Mouse (Mus musculus) lung, embryonic 14.5 days (tissue): Measurements from ENCODE around the gene Krtap9-3. TPM values are rescaled to one million over a fixed set of nuclear protein-coding genes. Genes with fewer than 3 reads are reported as not detected.
"Not testable (repeated sequence)": the region's sequence is repeated elsewhere in the genome, so short reads cannot be mapped to it uniquely, and the experiment has no call there.

ENCODE experiments used
- ATAC-seq: fragments of 200-750 bp; cut with Nextera tagmentation; 2 replicates; pipeline ENCODE4 v1.8.0; 2017; ENCODE audit warnings: mild to moderate bottlenecking, moderate TSS enrichment, moderate library complexity; ENCODE audit not compliant: insufficient read depth
- DNase-seq: peaks from one replicate; pipeline ENCODE4 v3.0.0-alpha.2; 2015
- H3K27ac ChIP-seq: fragments of 300-500 bp; sonication (generic); 2 replicates; pipeline ENCODE4 v1.5.1; 2014; ENCODE audit warnings: low read depth, mild to moderate bottlenecking, moderate library complexity
- H3K27me3 ChIP-seq: fragments of 300-500 bp; sonication (generic); 2 replicates; pipeline ENCODE4 v1.6.1; 2014; ENCODE audit warnings: low read length, control low read depth; ENCODE audit not compliant: insufficient read depth
- H3K36me3 ChIP-seq: fragments of 300-500 bp; sonication (generic); 2 replicates; pipeline ENCODE4 v1.6.1; 2014; ENCODE audit warnings: control low read depth; ENCODE audit not compliant: insufficient read depth
- H3K4me1 ChIP-seq: fragments of 300-500 bp; sonication (generic); 2 replicates; pipeline ENCODE4 v1.6.1; 2014; ENCODE audit warnings: antibody characterized with exemption, control low read depth; ENCODE audit not compliant: insufficient read depth
- H3K4me2 ChIP-seq: fragments of 300-500 bp; sonication (generic); 2 replicates; pipeline ENCODE4 v1.6.1; 2014; ENCODE audit warnings: mild to moderate bottlenecking
- H3K4me3 ChIP-seq: fragments of 300-500 bp; sonication (generic); 2 replicates; pipeline ENCODE4 v1.5.1; 2014; ENCODE audit warnings: low read depth, low read length
- H3K9ac ChIP-seq: fragments of 300-500 bp; sonication (generic); 2 replicates; pipeline ENCODE4 v1.6.1; 2014
- H3K9me3 ChIP-seq: fragments of 300-500 bp; sonication (generic); 2 replicates; pipeline ENCODE4 v1.6.1; 2016; ENCODE audit warnings: low read depth, low read length, control low read depth
- CTCF ChIP-seq: IDR thresholded peaks from 2 replicates; pipeline ENCODE4 v1.5.1; 2016; ENCODE audit warnings: antibody characterized with exemption, low read depth
- WGBS: fragments of 180-500 bp; shearing (Covaris S2); extraction: QIAGEN DNeasy Blood & Tissue Kit; methylation state at CpG from one replicate; pipeline ENCODE4 v1.1.7; 2014; 5-methylcytosine and 5-hydroxymethylcytosine counted together
- polyA plus RNA-seq: library from polyadenylated mRNA; unstranded; fragments of >200 nt; fragmentation: Nextera tagmentation; extraction: Ambion mirVana; gene quantifications from 2 replicates; pipeline ENCODE4 v1.2.1, GENCODE M21; 2014

Krtap9-3 gene
- polyA plus RNA-seq, 1 experiment from 2014 or later: not detected

DNA sequence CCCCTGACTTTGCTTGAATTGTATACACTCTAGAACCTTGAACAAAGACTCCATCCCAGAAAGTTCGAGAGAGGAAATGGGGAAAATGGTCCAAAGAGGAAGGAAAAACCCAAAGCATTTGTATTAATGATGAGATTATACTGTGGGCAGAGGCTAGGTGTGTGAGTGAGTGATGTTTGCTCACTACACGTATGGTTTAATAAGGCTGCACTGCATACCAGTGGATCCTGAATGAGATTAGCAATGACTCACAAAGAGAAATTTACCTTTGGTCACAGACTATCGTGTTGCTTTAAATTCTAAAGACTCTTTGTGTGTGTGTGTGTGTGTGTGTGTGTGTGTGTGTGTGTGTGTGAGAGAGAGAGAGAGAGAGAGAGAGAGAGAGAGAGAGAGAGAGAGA is 33.0 kb upstream of the Krtap9-3 start:
- no peaks in the 10 kb centered on the region for H3K4me1 ChIP-seq
- H3K4me3 ChIP-seq: no peak overlapping the region
- H3K4me2 ChIP-seq: no peak overlapping the region
- no peaks in the 10 kb centered on the region for H3K36me3 ChIP-seq
- H3K27ac ChIP-seq: no peak overlapping the region
- WGBS: 44% methylated on average over 3 of the region's 3 CpGs
- ATAC-seq (no peak), DNase-seq (no peak)
- H3K27me3 ChIP-seq: no peaks in the 10 kb centered on the region
- no peaks in the 10 kb centered on the region for H3K9me3 ChIP-seq
- H3K9ac ChIP-seq: no peak overlapping the region
- TF ChIP-seq CTCF: no peak

DNA sequence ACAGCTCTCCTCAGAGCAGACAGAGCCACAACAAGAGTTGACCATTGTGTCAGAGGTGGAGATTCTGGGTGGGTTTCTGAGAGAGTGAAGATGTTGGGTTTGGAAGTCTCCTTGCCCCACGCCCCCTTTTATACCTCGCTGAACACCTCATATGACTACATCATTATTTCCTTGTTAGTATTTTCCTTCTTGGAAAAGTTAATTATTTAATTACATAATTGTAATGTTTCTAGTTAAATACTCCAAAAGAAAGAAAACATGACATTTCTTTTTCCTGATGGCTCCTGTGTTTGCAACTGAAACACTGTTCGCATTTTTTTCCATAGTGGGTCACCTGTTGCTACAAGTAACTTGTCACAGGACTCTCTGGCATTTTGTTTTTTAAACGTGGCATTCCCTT is 30.2 kb upstream of the Krtap9-3 start, which contains the start of gene Krtap4-1:
Gene Krtap4-1 (minus strand): TSS at position 101 of the 400 bp plus-strand sequence.
- H3K36me3 ChIP-seq: no peaks in the 10 kb centered on the region
- no peak for TF ChIP-seq CTCF
- DNase-seq (no peak), ATAC-seq (no peak)
- no peak within 1 kb of the TSS for H3K4me2 ChIP-seq
- no peaks in the 10 kb centered on the region for H3K27me3 ChIP-seq
- WGBS: 77% methylated on average over 4 of the region's 4 CpGs
- H3K4me1 ChIP-seq: no peaks in the 10 kb centered on the region
- H3K4me3 ChIP-seq: no peak within 1 kb of the TSS
- no peaks in the 10 kb centered on the region for H3K9me3 ChIP-seq
- H3K27ac ChIP-seq: no peak within 1 kb of the TSS
- no peak within 1 kb of the TSS for H3K9ac ChIP-seq

DNA sequence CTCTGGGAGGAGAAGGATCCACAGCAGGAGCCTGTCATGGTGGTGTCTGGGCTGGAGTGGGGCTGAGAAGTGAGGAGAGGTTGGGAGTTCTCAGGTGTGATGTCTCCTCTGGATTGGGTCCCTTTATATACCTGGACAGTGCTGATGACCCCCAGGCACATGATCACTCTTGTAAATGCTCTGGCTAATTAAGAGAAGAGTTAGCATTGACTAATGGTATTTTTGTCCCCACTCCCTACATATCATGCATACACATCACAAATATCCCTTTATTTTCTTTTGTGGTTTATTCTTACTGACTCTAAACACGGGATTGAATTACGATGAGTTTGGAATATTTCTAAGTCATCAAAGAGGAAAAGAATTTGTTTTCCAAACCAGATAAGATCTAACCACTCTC is 22.4 kb upstream of the Krtap9-3 start, which contains the start of gene Gm11562:
Gene Gm11562 (minus strand): TSS at position 101 of the 400 bp plus-strand sequence.
- TF ChIP-seq CTCF: no peak
- 70% methylated on average over 2 of the region's 2 CpGs for WGBS
- Histone ChIP-seq H3K9me3 (no peaks in the 10 kb centered on the region), H3K4me1 (no peaks in the 10 kb centered on the region), H3K4me2 (no peak within 1 kb of the TSS), H3K4me3 (no peak within 1 kb of the TSS), H3K27ac (no peak within 1 kb of the TSS), H3K27me3 (no peaks in the 10 kb centered on the region), H3K9ac (no peak within 1 kb of the TSS), H3K36me3 (no peaks in the 10 kb centered on the region)
- no peak for ATAC-seq
- no peak for DNase-seq

DNA sequence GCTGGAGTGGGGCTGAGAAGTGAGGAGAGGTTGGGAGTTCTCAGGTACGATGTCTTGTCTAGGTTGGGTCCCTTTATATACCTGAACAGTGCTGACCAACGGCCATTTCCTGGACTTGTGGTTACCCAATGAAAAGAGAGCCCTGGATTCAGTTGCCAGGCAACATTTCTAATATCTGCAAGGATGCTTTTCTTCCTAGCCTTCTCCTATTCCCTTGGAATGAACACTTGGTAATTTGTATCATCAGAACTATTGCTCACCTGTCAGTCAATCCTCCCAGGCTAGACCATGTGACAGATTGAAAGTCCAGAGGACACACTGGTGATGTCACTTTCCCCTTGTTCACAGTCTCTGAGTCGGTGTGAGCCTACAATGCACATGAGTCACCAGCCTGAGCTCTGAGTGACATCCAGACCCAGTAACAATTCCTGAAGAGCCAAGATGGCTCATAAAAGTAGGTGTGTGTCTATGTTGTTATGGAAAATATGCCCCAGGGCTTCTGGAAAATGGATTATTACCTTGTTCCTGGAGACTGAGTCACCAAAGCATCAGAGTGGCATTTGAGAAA is 17.0 kb upstream of the Krtap9-3 start, which contains the start of gene Krtap2-4:
Gene Krtap2-4 (minus strand): TSS at position 51 of the 568 bp plus-strand sequence.
- no peak for ATAC-seq
- no peak for TF ChIP-seq CTCF

DNA sequence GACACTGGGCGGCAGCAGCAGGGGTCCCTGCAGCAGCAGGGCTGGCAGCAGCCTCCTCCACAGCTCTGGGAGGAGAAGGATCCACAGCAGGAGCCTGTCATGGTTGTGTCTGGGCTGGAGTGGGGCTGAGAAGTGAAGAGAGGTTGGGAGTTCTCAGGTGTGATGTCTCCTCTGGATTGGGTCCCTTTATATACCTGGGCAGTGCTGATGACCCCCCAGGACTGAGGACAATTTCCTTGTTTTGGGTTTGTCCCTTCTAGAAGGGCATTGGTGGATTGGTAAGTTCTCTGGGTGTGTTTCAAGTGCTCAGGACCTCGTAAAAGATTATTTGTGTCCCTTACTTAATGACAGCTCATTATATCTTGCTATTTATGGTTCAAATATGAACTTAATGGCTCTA is 12.2 kb upstream of the Krtap9-3 start, which contains the start of gene Gm11937:
Gene Gm11937 (minus strand): TSS at position 101 of the 400 bp plus-strand sequence.
- not testable (repeated sequence) for H3K9ac ChIP-seq, H3K4me2 ChIP-seq, ATAC-seq, DNase-seq, H3K4me1 ChIP-seq, H3K27me3 ChIP-seq, H3K36me3 ChIP-seq, H3K27ac ChIP-seq, H3K9me3 ChIP-seq, H3K4me3 ChIP-seq
- 54% methylated on average over 1 of the region's 2 CpGs for WGBS

More for the DNA sequence above, 17.0 kb upstream of the Krtap9-3 start, which contains the start of gene Krtap2-4:
- Histone ChIP-seq H3K4me3 (no peak within 1 kb of the TSS), H3K27me3 (no peaks in the 10 kb centered on the region), H3K27ac (no peak within 1 kb of the TSS), H3K9me3 (no peaks in the 10 kb centered on the region), H3K4me2 (no peak within 1 kb of the TSS), H3K4me1 (no peaks in the 10 kb centered on the region), H3K9ac (no peak within 1 kb of the TSS), H3K36me3 (no peaks in the 10 kb centered on the region)
- 58% methylated on average over 3 of the region's 3 CpGs for WGBS
- no peak for DNase-seq

DNA sequence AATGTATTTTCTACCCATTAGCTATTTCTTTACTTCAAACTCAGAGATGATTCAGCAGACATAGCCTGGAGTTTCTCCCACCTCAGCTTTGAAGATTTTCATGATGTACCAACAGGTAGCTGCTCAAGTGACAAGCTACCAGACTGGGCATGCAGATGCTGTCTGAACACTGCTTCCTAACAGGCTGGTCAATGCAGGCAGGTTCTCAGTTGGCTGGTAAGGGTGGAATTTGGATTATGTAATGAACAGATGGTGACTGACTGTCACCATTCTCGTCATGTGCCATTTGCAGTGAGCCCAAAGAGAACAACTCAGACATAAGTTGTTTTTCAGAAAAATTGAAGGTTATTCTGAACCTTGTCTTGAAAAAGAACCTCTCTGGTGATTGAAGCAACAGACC is 11.2 kb upstream of the Krtap9-3 start:
- Histone ChIP-seq H3K4me2 (no peak overlapping the region), H3K36me3 (no peaks in the 10 kb centered on the region), H3K4me3 (no peak overlapping the region), H3K9ac (no peak overlapping the region), H3K27me3 (no peaks in the 10 kb centered on the region), H3K4me1 (no peaks in the 10 kb centered on the region), H3K9me3 (no peaks in the 10 kb centered on the region), H3K27ac (no peak overlapping the region)
- DNase-seq (no peak), ATAC-seq (no peak)
- no peak for TF ChIP-seq CTCF
- WGBS: 75% methylated on average over 1 of the region's 1 CpGs

DNA sequence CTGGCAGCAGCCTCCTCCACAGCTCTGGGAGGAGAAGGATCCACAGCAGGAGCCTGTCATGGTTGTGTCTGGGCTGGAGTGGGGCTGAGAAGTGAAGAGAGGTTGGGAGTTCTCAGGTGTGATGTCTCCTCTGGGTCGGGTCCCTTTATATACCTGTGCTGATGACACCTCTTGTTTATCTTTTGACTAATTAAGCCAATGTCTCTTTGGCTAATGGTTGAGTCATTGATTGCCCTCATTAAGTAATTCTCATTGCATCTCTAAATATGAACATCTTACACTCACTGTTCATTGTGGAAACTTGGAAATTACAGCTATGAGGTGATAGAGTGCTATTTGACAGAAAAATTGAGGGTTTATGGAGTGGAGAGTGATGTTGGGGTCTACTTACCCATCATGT is 5.3 kb upstream of the Krtap9-3 start, which contains the start of gene Gm11938:
Gene Gm11938 (minus strand): TSS at position 101 of the 400 bp plus-strand sequence.
- not testable (repeated sequence) for ATAC-seq
- 53% methylated on average over 1 of the region's 1 CpGs for WGBS

More for the DNA sequence above, 5.3 kb upstream of the Krtap9-3 start, which contains the start of gene Gm11938:
- H3K27ac ChIP-seq, H3K4me2 ChIP-seq, H3K4me1 ChIP-seq, H3K27me3 ChIP-seq, H3K36me3 ChIP-seq, H3K9ac ChIP-seq, H3K9me3 ChIP-seq, H3K4me3 ChIP-seq, DNase-seq: not testable (repeated sequence)
